Mouse (Mus musculus): ENCODE data around the gene Trim60. TPM values are rescaled to one million over a fixed set of nuclear protein-coding genes. Genes with fewer than 3 reads are reported as not detected.

Trim60 gene
- polyA plus RNA-seq, 1 experiment: not detected

DNA sequence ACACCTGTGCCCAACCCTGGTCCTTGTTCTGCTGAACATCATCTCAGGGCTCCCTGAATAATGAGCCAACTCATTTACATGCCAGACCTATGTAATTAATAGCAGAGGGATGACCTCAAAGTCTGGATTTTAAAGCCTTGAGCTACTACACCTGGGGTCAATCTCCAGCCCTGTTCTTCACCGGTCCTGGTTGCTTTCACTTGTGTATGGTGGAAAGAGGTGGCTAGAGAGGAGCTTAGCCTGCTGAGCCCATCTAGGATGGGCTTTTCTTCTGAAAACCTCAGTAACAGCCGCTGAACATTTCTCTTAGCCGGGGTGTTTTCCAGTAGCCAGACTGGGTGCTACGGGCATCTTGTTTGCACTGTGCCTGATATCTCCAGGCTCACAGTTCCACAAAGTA is 30.7 kb downstream of the Trim60 start, which contains the start of gene Trim75:
Gene Trim75, minus strand, starts transcription at position 101 of the 400 bp plus-strand sequence.
- no peak for DNase-seq (ENCODE audit: low spot score)

GRCm38 (mm10) chr8:64983150-64983897 is 35.1 kb downstream of the Trim60 start:
- DNase-seq (ENCODE audit: low spot score): no peak

DNA sequence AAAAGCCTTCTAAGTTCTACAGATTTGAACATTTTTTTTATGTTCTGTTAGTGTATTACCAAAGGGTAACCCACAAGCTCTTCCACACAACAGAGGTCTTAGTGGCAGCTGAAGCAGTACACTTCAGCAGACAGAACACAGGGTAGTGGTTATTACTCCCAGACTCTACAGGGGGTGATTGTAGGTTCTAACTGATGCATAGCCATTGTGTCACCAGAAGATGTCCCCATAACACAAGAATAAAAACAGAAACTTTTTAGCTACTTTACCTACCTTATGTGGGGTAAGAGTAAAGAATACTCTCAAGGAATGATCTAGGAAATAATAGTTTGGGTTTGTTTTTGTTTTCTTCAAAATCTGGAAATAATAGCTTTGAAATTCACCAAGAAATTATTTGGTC is 55.5 kb downstream of the Trim60 start:
- no peak for DNase-seq (ENCODE audit: low spot score)

GRCm38 (mm10) chr8:64959025-64959424 is 59.4 kb downstream of the Trim60 start:
- DNase-seq (ENCODE audit: low spot score): no peak

GRCm38 (mm10) chr8:64952101-64952500 is 66.3 kb downstream of the Trim60 start:
- no peak for DNase-seq (ENCODE audit: low spot score)

Other genes starting within 250 kb of the Trim60 start
- gene Klhl2, start 168.6 kb downstream of the Trim60 start, polyA plus RNA-seq (2012; rRNA removed): 20.1 and 20.2 TPM in 2 replicates
- gene Tmem192, start 71.4 kb downstream of the Trim60 start, polyA plus RNA-seq (2012; rRNA removed): 19.4 and 23.3 TPM in 2 replicates
- gene Trim75, start 30.8 kb downstream of the Trim60 start, polyA plus RNA-seq (2012; rRNA removed): not detected in 2 replicates
- gene Trim61, start 61 bp downstream of the Trim60 start, polyA plus RNA-seq (2012; rRNA removed): not detected in 2 replicates
- gene Apela, start 18.8 kb upstream of the Trim60 start, polyA plus RNA-seq (2012; rRNA removed): 0.76 and 0.84 TPM in 2 replicates
- not detected in 2 replicates for gene Gm10663, start 56.4 kb upstream of the Trim60 start, polyA plus RNA-seq (2012; rRNA removed)
- gene BC030870, start 111.0 kb upstream of the Trim60 start, polyA plus RNA-seq (2012; rRNA removed): not detected in 2 replicates